Mouse (Mus musculus) kidney, adult 2 months (tissue): ENCODE data around the gene Gm17428.

Source experiments
- CTCF ChIP-seq: fragments of 200-500 bp; conservative IDR thresholded peaks from 2 replicates; pipeline ENCODE4 v1.5.1; 2011; ENCODE audit warnings: low read depth, mild to moderate bottlenecking, control low read depth, low read length, moderate library complexity, mixed read lengths; ENCODE audit not compliant: insufficient read depth, insufficient read length
- POLR2A ChIP-seq: fragments of 200-500 bp; IDR thresholded peaks from one replicate; pipeline ENCODE4 v1.6.1; 2011; ENCODE audit warnings: low read depth, low read length, control low read depth

DNA sequence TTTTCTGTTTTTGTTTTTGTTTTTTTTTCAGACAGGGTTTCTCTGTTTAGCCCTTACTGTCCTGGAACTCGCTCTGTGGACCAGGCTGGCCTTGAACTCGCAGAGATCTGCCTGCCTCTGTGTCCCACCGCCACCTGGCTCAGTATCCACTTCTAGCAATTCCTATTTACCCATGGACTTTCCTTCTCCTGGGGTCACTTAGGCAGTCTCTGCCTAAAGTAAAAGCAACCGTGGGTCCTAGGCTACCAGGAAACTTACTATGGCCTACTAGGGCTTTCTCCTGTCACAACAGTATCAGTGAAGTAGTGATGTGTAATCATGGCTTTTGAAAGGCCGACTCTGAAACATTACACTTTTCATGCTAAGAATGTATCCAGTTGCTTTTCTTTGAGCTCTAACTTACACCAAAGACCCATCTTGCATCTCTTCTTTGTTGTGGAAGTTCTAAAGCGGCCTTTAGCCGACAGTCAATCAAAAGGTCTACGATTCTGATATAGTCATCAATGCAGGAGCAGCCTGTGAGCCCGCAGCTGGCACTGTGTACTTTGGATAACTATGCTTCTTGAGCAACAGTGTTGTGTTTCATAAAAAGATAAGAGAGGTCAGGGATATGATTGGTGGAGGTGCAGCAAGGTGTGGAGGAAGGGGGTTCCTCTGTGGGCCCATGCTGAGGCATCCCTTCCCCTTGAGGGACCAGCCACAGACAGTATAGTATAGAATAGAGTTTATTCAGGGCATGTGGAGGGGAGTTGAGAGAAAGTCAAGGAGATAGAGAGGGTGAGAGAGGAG is 30.6 kb downstream of the Gm17428 start:
- TF ChIP-seq POLR2A (no peak), CTCF (no peak)
